Mouse (Mus musculus) liver, adult 10 weeks (tissue): ENCODE results near the gene Tax1bp3. TPM values are rescaled to one million over a fixed set of nuclear protein-coding genes. Genes with fewer than 3 reads are reported as not detected.

ENCODE experiments used
- polyA plus RNA-seq: library from polyadenylated mRNA; stranded (reverse); fragments of 350-450 nt; fragmentation: Illumina TruSeq; extraction: RNeasy Lipid Tissue Mini Kit (QIAGEN cat#74804); gene quantifications from one replicate; pipeline ENCODE4 v1.2.3, GENCODE M21; 2014; ENCODE audit warnings: low read depth, low replicate concordance

Tax1bp3 gene
- 9.5 TPM for polyA plus RNA-seq

DNA sequence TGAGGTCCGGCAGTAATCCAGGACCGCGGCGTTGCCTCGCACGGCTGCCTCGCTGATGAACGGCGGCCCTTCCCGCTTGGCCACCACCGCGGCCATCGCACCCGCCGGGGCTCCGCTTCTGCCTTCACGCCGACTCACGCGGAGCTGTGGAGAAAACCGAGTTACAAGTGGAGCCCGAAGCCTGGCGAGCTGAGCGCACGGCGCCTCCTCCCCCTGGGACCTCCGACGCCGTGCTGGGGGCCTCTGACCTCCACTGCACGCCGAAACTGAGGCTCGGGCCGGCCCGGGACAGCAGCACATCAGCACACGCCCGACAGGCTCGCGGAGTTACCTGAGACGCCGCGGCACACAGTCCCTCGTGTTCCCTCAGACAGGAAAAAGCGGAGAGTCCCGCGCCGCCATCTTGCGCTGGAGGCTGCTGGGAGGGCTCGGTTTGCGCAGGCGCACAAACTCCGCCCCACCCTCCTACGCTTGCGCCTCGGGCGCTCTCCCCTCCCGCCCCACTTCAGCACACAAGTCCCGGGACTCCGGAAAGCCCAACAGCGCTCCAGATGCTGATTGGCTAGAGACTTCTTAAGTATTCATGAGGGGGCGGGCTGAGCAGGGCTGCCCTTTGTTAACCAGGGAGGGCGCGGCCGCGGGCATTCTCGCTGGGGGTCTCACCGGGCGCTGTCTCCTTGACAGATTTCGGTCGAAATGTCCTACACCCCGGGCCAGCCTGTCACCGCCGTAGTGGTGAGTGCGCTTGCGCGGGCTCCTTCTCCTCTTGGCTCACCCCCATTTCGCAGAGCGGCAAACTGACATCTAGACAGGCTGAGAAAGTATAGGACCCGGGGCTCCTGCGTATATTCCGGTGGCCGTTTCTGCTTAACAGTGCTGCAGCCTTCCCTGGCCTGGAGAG lies at the start of gene Tax1bp3, which contains the start of gene Emc6:
Gene Tax1bp3, plus strand, starts transcription at position 476 of the 901 bp plus-strand sequence.
Gene Emc6, minus strand, starts transcription at position 430 of the 901 bp plus-strand sequence.

DNA sequence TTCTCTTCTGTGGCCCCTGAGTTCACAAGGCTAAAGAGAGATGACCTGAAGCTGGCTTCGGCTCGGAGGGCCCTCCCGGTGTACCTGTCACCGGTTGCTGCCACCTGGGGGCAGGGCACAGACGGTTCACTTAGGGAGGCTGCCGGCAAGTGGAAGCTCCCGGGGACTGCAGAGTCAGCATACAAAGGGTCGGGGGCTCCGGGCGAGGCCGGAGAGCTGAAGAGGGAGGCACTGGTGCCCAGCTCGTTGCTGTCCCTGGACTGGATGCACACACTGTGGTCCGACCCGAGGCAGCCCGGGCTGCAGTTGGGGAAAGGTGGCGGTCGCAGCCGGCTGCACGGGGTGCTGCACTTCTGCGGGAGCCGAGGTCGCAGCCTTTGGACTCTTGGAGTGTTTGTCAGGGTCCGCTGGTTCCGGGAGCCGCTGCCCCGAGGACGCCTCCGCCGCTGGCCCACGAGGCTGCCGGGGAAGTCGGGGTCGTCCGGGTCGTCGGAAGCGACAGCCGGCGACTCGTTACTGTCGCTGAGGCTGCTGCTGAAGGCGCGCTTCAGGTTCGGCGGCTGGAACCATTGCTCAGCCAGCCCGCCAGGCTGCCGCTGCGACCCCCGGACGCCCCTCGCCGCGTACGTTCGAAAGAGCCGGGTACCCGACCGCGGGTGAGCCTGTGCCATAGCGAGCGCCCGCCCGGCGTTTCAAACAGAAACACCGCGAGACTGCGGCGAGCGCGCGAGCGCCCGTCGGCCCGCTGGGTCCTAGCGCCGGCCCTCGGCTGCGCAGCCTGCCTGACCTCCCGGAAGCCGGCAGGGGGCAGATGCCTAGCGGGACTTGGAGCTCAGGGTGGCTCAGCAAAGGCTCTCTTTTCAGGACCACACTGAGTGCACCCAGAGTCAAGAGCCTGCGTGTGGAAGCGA lies 39.0 kb upstream of the Tax1bp3 start, which contains the start of gene Haspin:
Gene Haspin, minus strand, starts transcription at position 704 of the 911 bp plus-strand sequence.

DNA sequence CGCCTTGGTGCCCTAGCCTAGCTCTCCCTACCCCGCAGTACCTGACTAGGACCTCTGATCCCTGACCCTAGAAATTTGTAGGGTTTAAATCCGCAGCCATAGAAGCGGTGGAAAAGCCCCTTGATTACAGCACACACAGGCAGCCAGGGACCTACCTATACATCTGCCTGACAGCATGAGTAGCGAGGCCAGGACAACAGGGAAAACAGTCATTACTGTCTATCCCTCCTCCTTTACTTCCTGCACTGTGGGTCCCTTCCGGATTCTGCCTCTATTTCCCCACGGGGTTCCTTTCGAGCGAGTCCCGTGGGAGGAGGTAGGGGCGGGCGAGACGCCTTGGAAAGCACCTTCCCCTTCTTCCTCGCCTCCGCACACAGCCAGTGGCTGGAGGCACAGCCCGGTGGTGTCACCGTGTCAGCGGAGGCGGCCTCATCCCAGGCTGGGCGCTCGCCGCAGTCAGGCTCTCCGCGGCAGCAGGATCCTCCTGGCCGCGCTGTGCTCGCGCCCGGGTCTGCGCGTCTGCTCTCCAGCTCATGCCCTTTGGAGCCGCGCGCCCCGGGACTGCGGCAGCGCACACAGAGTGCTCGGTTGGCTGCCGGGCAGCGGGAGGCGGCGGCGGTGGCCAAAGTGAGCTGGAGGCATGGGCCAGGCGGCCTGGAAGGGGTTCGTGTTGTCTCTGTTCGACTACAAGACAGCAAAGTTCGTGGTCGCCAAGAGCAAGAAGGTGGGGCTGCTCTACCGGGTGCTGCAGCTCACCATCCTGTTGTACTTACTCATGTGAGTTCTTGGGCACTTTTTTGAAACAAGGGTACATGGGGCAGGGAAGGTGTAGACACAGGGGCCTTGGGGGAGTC lies 16.7 kb upstream of the Tax1bp3 start, which contains the start of gene P2rx5:
Gene P2rx5, plus strand, starts transcription at position 465 of the 854 bp plus-strand sequence.

DNA sequence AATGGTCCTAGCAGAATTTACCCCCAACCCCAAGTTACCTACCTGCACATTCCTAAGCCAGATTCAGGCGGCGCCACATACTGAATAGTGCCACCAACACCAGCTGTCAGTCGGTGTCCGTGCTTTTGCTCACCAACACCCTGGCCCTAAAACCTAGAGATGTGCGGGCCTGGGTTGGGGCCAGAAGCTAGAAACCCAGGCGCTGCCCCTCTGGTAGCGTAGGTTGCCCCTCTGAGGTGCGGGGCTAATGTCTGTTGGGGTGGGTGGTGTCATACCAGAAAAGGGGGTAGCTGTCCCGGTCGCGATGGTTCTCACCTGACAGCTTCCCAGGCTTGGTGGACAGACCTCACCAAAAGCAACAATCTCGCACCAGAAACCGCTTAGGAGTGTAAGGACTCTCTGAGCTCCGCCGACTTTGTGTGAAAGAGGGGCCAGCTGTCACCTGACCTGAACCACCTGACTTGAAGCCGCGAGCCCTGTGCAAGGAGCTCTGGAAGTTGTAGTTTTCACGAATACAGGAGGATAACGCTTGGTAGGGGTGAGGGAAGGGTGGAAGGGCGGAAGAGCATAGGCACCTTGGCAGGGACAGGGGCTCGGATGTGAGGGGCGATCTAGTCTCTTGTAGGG lies 21.8 kb downstream of the Tax1bp3 start, which contains the start of gene Ctns:
Gene Ctns, minus strand, starts transcription at position 440 of the 627 bp plus-strand sequence.

DNA sequence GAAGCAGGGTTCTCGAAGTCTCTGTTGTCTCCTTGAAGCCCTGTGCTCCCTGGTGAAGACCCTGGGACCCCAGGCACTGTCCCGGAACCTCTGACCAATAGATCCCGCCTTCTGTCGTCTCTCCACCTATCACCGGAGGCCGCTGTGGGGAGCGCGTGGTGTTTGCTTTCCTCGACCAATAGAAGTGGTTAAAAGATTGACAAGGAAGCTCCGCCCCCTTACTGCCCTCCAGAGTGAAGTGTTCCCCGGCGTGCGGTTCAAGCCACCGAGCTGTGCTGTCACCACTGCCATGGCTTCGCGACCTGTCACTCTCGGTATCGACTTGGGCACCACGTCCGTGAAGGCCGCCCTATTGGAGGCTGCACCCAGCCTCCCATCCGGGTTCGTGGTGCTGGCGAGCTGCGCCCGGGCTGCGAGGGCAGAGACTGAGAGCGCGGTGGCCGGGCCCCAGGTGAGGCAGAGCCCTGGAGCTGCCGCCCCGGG lies 22.4 kb downstream of the Tax1bp3 start, which contains the start of gene Shpk:
Gene Shpk, plus strand, starts transcription at position 231 of the 483 bp plus-strand sequence.

Other genes starting within 250 kb of the Tax1bp3 start
- 0.34 TPM for gene Atp2a3, start 215.9 kb upstream of the Tax1bp3 start, polyA plus RNA-seq
- not detected for gene P2rx1, start 178.0 kb upstream of the Tax1bp3 start, polyA plus RNA-seq
- gene Camkk1, start 158.1 kb upstream of the Tax1bp3 start, polyA plus RNA-seq, result not detected
- gene Ncbp3, start 129.3 kb upstream of the Tax1bp3 start, polyA plus RNA-seq, result 3.2 TPM
- 0.13 TPM for gene Itgae, start 86.5 kb upstream of the Tax1bp3 start, polyA plus RNA-seq
- gene Haspin, start 38.8 kb upstream of the Tax1bp3 start, polyA plus RNA-seq, result 0.21 TPM
- not detected for gene P2rx5, start 16.7 kb upstream of the Tax1bp3 start, polyA plus RNA-seq
- 45.7 TPM for gene Emc6, start within 50 bp of the Tax1bp3 start, polyA plus RNA-seq
- 7.8 TPM for gene Ctns, start 22.0 kb downstream of the Tax1bp3 start, polyA plus RNA-seq
- 20.3 TPM for gene Shpk, start 22.4 kb downstream of the Tax1bp3 start, polyA plus RNA-seq
- gene Trpv1, start 57.2 kb downstream of the Tax1bp3 start, polyA plus RNA-seq, result not detected
- not detected for gene Trpv3, start 90.3 kb downstream of the Tax1bp3 start, polyA plus RNA-seq
- gene Aspa, start 152.5 kb downstream of the Tax1bp3 start, polyA plus RNA-seq, result 63.7 TPM
- 0.29 TPM for gene Gm49340, start 152.7 kb downstream of the Tax1bp3 start, polyA plus RNA-seq
- 25.1 TPM for gene Spata22, start 152.7 kb downstream of the Tax1bp3 start, polyA plus RNA-seq
- not detected for gene Olfr20, start 173.7 kb downstream of the Tax1bp3 start, polyA plus RNA-seq
- gene Olfr376, start 194.2 kb downstream of the Tax1bp3 start, polyA plus RNA-seq, result not detected
- gene Olfr1, start 222.5 kb downstream of the Tax1bp3 start, polyA plus RNA-seq, result not detected